Mouse (Mus musculus) CH12.LX (cell line): ENCODE results near the gene Cryga. TPM values are rescaled to one million over a fixed set of nuclear protein-coding genes. Genes with fewer than 3 reads are reported as not detected.

ENCODE experiments used
- DNase-seq: peaks from one replicate; pipeline ENCODE4 v3.0.0-alpha.2; 2013; ENCODE audit errors: extremely low read depth
- H3K27ac ChIP-seq: 2 replicates; pipeline ENCODE4 v1.5.1; 2012; ENCODE audit warnings: low read depth, mild to moderate bottlenecking, control low read depth, moderate library complexity; ENCODE audit not compliant: insufficient read depth
- H3K27me3 ChIP-seq: replicated peaks from 2 replicates; pipeline ENCODE3; 2012; ENCODE audit warnings: inconsistent platforms
- H3K36me3 ChIP-seq, 2 experiments: replicated peaks in 1 of 2; 2 replicates each; pipeline versions ENCODE3 to v1.6.1; 2012; ENCODE audit warnings: inconsistent platforms in 1 of 2, low read length in 1 of 2, mild to moderate bottlenecking in 1 of 2, mixed read lengths in 1 of 2, moderate library complexity in 1 of 2; ENCODE audit not compliant: control insufficient read depth in 1 of 2, insufficient read depth in 1 of 2
- H3K4me1 ChIP-seq, 2 experiments: 2 replicates each; pipeline ENCODE4 v1.6.1; 2012; ENCODE audit warnings: inconsistent platforms in 1 of 2, moderate library complexity in 1 of 2; ENCODE audit not compliant: insufficient read depth in 2 of 2, control insufficient read depth in 1 of 2
- H3K4me2 ChIP-seq: 2 replicates; pipeline ENCODE4 v1.6.1; 2012; ENCODE audit warnings: low read depth, mild to moderate bottlenecking, control low read depth; ENCODE audit not compliant: poor library complexity, insufficient read depth, severe bottlenecking
- H3K4me3 ChIP-seq, 3 experiments: fragments of 150-350 bp in 1 of 3; sonication (generic) in 1 of 3; replicated peaks in 1 of 3; 2 replicates each; pipeline versions ENCODE3 to v1.5.1; 2011 to 2012; ENCODE audit warnings: low read depth in 2 of 3, low read length in 2 of 3, mild to moderate bottlenecking in 2 of 3, moderate library complexity in 2 of 3, control low read depth in 1 of 3, improper control_type of control experiment in 1 of 3, inconsistent platforms in 1 of 3, mixed read lengths in 1 of 3; ENCODE audit not compliant: poor library complexity in 1 of 3
- H3K79me2 ChIP-seq: replicated peaks from 2 replicates; pipeline ENCODE4 v1.6.1; 2012; ENCODE audit warnings: mild to moderate bottlenecking, moderate library complexity; ENCODE audit not compliant: control insufficient read depth, poor library complexity, insufficient read depth, severe bottlenecking; ENCODE audit errors: extremely low read depth
- H3K9ac ChIP-seq: 2 replicates; pipeline ENCODE4 v1.6.1; 2012; ENCODE audit warnings: low read depth, mild to moderate bottlenecking, control low read depth, moderate library complexity; ENCODE audit not compliant: insufficient read depth
- H3K9me3 ChIP-seq: replicated peaks from 2 replicates; pipeline ENCODE3; 2012; ENCODE audit warnings: low read length, inconsistent platforms, mixed read lengths
- BHLHE40 ChIP-seq: IDR thresholded peaks from 2 replicates; pipeline ENCODE4 v1.6.1; 2011; ENCODE audit warnings: mild to moderate bottlenecking, low read depth, low read length, improper control_type of control experiment
- ELF1 ChIP-seq: IDR thresholded peaks from 2 replicates; pipeline ENCODE4 v1.6.1; 2014; ENCODE audit warnings: low read depth, mild to moderate bottlenecking, inconsistent platforms, low read length, improper control_type of control experiment
- ETS1 ChIP-seq: conservative IDR thresholded peaks from 2 replicates; pipeline ENCODE4 v1.6.1; 2012; ENCODE audit warnings: low read depth, mild to moderate bottlenecking, inconsistent platforms, low read length, improper control_type of control experiment, moderate library complexity
- GABPA ChIP-seq: IDR thresholded peaks from 2 replicates; pipeline ENCODE4 v1.6.1; 2012; ENCODE audit warnings: low read depth, low read length, improper control_type of control experiment, inconsistent platforms; ENCODE audit not compliant: insufficient replicate concordance
- HCFC1 ChIP-seq: IDR thresholded peaks from 2 replicates; pipeline ENCODE4 v1.6.1; 2012; ENCODE audit warnings: low read depth, mild to moderate bottlenecking, inconsistent platforms, low read length, improper control_type of control experiment
- IRF4 ChIP-seq: IDR thresholded peaks from 2 replicates; pipeline ENCODE4 v1.6.1; 2014; ENCODE audit warnings: low read depth, mild to moderate bottlenecking, inconsistent platforms, low read length, improper control_type of control experiment
- JUN ChIP-seq: IDR thresholded peaks from 2 replicates; pipeline ENCODE4 v1.6.1; 2011; ENCODE audit warnings: low read depth, mild to moderate bottlenecking, low read length, improper control_type of control experiment, moderate library complexity; ENCODE audit not compliant: insufficient read depth
- JUND ChIP-seq: conservative IDR thresholded peaks from 2 replicates; pipeline ENCODE4 v1.6.1; 2011; ENCODE audit warnings: low read depth, low read length, improper control_type of control experiment
- KAT2A ChIP-seq: IDR thresholded peaks from 2 replicates; pipeline ENCODE4 v1.6.1; 2012; ENCODE audit warnings: low read length, improper control_type of control experiment, inconsistent platforms; ENCODE audit not compliant: insufficient replicate concordance
- NELFE ChIP-seq: IDR thresholded peaks from 2 replicates; pipeline ENCODE4 v1.6.1; 2011; ENCODE audit warnings: low read depth, low read length, improper control_type of control experiment
- POLR2A ChIP-seq: IDR thresholded peaks from 2 replicates; pipeline ENCODE4 v1.6.1; 2011; ENCODE audit warnings: low read depth, mild to moderate bottlenecking, improper control_type of control experiment, low read length
- dilution Hi-C: fragments of 300-500 bp; cut with MboI; formaldehyde crosslinking; loops from 2 replicates; pipeline ENCODE4 v1.14.3; 2020; ENCODE audit warnings: low sequenced_read_pairs; ENCODE audit not compliant: extremely low pct_unique_long_range_greater_than_20kb, extremely low pct_ligation_motif_present
- in situ Hi-C: fragments of 300-500 bp; cut with MboI; formaldehyde crosslinking; loops from 3 replicates; pipeline ENCODE4 v1.14.3; 2019; ENCODE audit warnings: low sequenced_read_pairs, low pct_ligation_motif_present, low pct_unique_long_range_greater_than_20kb, mixed read lengths
- polyA plus RNA-seq: library from polyadenylated mRNA; unstranded; fragments of >175 nt; gene quantifications from 2 replicates; pipeline ENCODE4 v1.2.1, GENCODE M21; 2012; ENCODE audit warnings: low read depth; ENCODE audit not compliant: insufficient read length
- total RNA-seq, 2 experiments: library from RNA; depleted of rRNA; stranded (reverse); fragments of 300-350 nt in 1 of 2; fragments of >200 nt in 1 of 2; gene quantifications; 2 replicates each; pipeline ENCODE4 v1.2.3; 2012 to 2014

Gene Cryga
- total and polyA plus RNA-seq, 3 experiments, result not detected

DNA sequence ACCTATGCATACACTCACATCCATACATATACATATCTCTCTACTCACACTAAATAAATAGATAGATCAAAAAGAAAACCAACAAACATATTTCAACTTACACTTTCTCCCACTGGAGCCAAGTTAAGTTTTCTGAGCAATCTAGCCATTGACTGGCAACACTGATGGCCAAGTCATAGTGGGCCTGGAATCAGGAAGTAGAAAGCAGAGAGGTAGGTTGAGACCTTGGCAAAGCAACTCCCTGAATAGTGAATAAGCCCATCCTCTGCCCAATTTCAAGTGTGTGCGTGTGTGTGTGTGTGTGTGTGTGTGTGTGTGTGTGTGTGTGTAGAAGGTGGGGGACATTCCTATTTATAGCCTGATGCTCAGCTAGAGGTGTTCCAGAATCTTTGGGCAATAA is 16.3 kb upstream of the Cryga start, which contains the start of gene Gm28845:
Gene Gm28845, minus strand, starts transcription at position 121 of the 400 bp plus-strand sequence.
- no peak within 1 kb of the TSS for H3K27ac ChIP-seq
- no peaks in the 10 kb centered on the region for H3K27me3 ChIP-seq
- TF ChIP-seq BHLHE40 (no peak), ETS1 (no peak), JUN (no peak), JUND (no peak), GABPA (no peak), NELFE (no peak), POLR2A (no peak), HCFC1 (no peak)
- no peak within 1 kb of the TSS for H3K4me2 ChIP-seq
- no peaks in the 10 kb centered on the region for H3K36me3 ChIP-seq
- H3K4me1 ChIP-seq, result no peaks in the 10 kb centered on the region
- in situ Hi-C loops (loop anchor here (10.0 kb wide), 1 partner anchor 55 kb away; no protein-coding TSS in a partner anchor), dilution Hi-C loops (no loop called here)
- H3K79me2 ChIP-seq, result no peaks in the 10 kb centered on the region
- H3K9ac ChIP-seq, result no peak within 1 kb of the TSS
- DNase-seq, result peak; percentile 12
- H3K9me3 ChIP-seq, result no peaks in the 10 kb centered on the region
- no peak within 1 kb of the TSS for H3K4me3 ChIP-seq

DNA sequence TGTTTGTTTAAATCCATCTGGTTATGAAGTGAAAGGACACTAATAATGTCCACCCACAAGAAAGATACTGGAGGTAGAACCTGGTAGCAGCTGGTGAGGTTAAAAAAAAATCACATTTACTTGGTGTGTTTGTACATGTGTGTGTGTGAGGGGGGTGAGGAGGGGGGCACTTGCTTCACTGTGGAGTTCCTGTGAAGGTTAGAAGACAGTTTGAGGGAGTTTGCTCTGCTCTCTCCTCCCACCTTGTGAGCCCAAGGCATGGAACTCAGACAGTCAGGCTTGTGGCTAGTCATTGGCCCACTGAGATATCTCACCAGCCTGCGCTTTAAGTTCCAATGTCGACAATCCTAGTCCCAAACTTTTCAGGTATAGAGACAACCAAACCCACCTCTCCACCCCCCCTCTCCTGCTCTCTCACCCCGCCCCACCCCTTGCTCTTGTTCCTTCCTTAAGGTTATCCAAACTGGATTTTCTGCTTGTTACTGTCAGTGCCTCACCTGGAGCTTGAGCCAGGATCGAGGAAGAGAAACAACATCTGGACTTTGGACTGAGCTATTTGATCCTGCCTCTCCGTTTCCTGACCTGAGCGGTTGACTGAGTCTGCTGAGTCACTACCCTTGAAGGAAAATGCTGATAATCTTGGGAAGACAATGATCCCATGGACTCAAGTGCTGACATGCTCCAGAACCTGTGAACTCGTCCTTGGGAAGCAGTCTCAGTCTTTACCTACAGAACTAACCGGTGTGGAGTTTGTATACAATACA is 15.2 kb upstream of the Cryga start:
- Histone ChIP-seq H3K4me1 (no peaks in the 10 kb centered on the region), H3K27ac (no peak overlapping the region), H3K79me2 (no peaks in the 10 kb centered on the region), H3K27me3 (no peaks in the 10 kb centered on the region), H3K9me3 (no peaks in the 10 kb centered on the region), H3K36me3 (no peaks in the 10 kb centered on the region), H3K9ac (no peak overlapping the region), H3K4me2 (no peak overlapping the region), H3K4me3 (no peak overlapping the region)
- dilution Hi-C loops, result no loop called here
- TF ChIP-seq ELF1, result no peak
- in situ Hi-C loops, result loop anchor here (10.0 kb wide), 1 partner anchor 56 kb away; no protein-coding TSS in a partner anchor
- no peak for DNase-seq

DNA sequence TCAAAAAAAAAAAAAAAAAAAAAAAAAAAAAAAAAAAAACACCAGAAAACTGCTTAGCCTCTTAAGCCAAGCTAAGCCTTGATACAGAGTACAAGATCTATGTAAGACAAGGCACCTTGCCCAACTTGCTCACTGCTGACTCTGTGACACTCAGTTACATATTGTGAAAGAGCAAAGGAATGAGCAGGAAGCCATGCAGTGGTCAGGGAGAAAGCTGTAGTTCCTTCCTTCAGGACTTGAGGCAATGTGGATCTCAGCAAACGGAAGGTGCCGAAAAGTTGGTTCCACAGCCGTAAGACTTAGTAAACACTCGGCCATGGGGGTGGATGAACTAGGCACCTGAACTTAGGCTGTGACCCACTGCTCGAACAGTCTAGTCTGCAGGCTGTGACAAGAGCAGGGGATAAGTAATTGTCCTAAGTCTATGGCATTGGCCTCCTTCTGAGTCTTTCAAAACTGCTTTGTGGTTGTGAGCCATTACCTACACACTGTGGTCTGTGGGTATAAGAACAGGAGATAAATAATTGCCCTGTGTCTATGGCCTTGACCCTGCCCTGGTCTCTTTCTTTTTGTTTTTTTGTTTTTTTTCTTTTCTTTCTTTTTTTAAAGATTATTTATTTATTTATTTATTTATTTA is 10.5 kb upstream of the Cryga start:
- Histone ChIP-seq H3K9ac (no peak overlapping the region), H3K79me2 (no peaks in the 10 kb centered on the region), H3K36me3 (no peaks in the 10 kb centered on the region), H3K4me2 (no peak overlapping the region), H3K27ac (no peak overlapping the region), H3K4me1 (peaks cover 0 to 16% of the 10 kb centered on the region in 2 experiments; a peak in 2 of 4 replicates), H3K9me3 (no peaks in the 10 kb centered on the region)
- dilution Hi-C loops, result no loop called here
- in situ Hi-C loops, result loop anchor here (10.0 kb wide), 1 partner anchor 61 kb away; no protein-coding TSS in a partner anchor
- no peak for DNase-seq
- TF ChIP-seq IRF4 (no peak), KAT2A (no peak), POLR2A (no peak)
- TF ChIP-seq, all 38 proteins: peak for 0
- no peaks in the 10 kb centered on the region for H3K27me3 ChIP-seq
- no peak overlapping the region for H3K4me3 ChIP-seq
